Comparison of ENCODE assay signal across 11 mouse cellular contexts in the genomic region with DNA sequence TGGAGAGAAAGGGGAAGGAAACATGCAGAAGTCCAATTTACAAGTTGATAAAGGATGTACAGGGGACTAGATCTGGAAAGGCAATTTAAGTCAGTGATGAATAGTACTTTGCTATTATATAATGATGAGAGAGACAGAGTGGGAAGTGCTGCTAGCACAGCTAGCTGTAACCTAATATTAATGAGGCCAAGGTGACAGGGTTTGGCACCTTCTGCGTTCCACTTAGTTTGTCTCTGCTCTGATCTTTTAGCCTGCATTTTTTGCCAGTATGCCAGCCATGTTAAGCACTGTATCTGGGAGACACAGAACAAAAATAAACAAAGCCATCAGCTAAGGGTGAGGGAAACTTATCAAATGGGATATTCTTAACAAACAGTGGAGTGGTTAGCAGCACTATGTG.
"Had no signal": no experiment of that assay in that cellular context is flagged by ENCODE, and none has a peak within 500 bp of the region (broad histone marks: within the 10 kb centered on the region; RNA-seq: fewer than 3 reads in every experiment).

No protein-coding gene starts in this region.

- DNase-seq: kidney, postnatal 25 days; layer of hippocampus, adult 9-11 months; lung, adult 2 months; lung, postnatal 36 days; retina, postnatal 1 day; right cerebral cortex, postnatal 4 days; spleen, adult 18-20 months; thymus, adult 18-20 months; thymus, postnatal 14 days had no signal

- ATAC-seq: lung, postnatal 0 days; midbrain, embryonic 15.5 days had no signal
